Mouse (Mus musculus): ENCODE results near the gene Zfp683.

DNA sequence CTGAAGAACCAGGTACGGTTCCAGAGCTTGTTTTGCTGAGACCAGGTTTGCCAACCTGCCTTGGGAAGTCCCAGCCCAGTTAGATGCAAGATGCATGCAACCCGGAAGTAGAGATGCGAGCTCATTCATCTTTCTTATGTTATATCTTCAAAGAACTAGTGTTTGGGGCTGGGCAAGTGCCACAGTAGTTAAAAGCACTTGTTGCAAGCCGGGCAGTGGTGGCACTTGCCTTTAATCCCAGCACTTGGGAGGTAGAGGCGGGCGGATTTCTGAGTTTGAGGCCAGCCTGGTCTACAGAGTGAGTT lies 37.5 kb downstream of the Zfp683 start:
- TF ChIP-seq EP300 (IDR thresholded peaks at IDR 0.05; ENCODE audit: low read depth) (no peak), CTCF (IDR thresholded peaks at IDR 0.05; ENCODE audit: low read depth) (no peak)

Measured in liver, postnatal 0 days (tissue).